Mouse (Mus musculus): ENCODE measurements around the gene Nckap5.
A peak's percentile ranks its signal among the peaks of the same experiment; 100 is the strongest.

The Nckap5 gene

GRCm38 (mm10) chr1:125967671-125968070 lies 862.9 kb downstream of the Nckap5 start:
- DNase-seq: no peak

GRCm38 (mm10) chr1:125951026-125951425 lies 879.6 kb downstream of the Nckap5 start:
- no peak for DNase-seq

GRCm38 (mm10) chr1:125949076-125949475 lies 881.5 kb downstream of the Nckap5 start:
- DNase-seq: no peak

GRCm38 (mm10) chr1:125945136-125945535 lies 885.5 kb downstream of the Nckap5 start:
- DNase-seq: no peak

DNA sequence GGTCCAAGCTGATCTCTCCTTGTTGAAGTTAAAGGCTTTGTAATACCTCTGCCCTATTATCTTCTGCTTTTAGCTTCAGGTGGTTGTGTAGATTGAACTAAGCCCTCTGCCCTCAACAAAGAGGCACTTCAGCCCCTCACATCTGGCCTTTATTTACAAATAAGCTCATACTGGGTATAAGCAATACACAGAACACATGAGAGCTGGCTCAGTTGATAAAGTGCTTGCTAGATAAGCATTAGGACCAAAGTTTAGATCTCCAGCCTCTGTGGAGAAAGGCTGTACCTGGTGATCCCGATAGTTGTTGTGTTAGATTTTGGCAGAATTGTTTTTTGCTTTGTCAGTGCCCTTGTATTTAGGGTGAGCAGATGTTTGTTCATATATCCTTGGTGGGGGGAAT lies 887.3 kb downstream of the Nckap5 start:
- no peak for DNase-seq

- no peak for DNase-seq
Measured at GRCm38 (mm10) chr1:125925486-125925885, 905.1 kb downstream of the Nckap5 start.

GRCm38 (mm10) chr1:125923062-125923461 lies 907.5 kb downstream of the Nckap5 start:
- no peak for DNase-seq

- no peak for DNase-seq
Measured at GRCm38 (mm10) chr1:125920696-125921095, 909.9 kb downstream of the Nckap5 start.

DNA sequence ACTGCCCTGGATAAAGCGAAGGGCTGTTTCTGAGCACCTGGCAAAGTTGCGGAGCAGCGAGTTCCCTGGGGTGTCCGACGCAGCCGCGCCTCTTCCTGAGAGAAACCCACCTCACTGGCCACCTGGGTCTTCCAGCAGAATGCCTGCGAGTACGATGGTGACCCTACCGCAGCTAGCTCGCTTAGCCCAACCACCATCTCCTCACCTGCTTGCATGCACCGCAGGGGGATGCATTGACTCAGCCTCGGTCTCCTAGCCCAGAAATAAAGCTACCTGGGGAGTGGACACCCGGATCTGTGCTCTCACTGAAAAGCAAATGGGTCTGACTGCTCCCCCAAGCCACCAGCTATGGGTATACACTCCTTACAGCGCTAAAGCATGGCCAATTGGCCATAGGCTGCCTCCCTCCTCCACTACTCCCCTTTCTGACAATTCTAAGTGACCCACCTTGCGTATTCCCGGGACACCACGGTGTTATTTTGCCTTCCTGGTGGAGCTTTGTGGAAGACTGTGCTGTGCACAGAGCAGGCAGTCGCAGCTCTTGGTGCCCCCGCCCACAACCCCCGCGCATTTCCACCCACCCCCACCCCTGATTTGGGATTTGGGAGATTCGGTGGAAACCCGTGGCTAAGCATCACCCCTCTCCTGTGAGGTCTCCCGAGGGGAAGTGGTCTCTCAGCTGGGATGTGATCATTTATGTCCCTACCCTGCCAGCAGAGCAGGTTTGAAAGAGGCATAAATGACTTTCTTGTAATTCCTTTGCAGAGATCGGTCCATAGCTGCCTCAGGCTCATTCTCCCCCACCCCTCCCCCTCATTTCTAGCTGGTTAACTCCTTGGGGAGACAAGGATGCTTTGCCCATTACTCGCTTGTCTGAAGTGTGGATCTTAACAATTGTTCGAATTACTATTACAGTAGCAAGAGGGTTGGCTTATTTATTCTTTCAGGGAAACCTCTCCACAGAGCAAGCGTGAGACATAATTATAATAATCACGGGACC lies 917.7 kb downstream of the Nckap5 start, which contains the start of gene Lypd1:
TSS of gene Lypd1 (minus strand) at position 501 of the 1,000 bp plus-strand sequence.
- DNase-seq: no peak

- peak; percentile 8 for DNase-seq
Measured at GRCm38 (mm10) chr1:125911901-125912445, 918.6 kb downstream of the Nckap5 start.

DNA sequence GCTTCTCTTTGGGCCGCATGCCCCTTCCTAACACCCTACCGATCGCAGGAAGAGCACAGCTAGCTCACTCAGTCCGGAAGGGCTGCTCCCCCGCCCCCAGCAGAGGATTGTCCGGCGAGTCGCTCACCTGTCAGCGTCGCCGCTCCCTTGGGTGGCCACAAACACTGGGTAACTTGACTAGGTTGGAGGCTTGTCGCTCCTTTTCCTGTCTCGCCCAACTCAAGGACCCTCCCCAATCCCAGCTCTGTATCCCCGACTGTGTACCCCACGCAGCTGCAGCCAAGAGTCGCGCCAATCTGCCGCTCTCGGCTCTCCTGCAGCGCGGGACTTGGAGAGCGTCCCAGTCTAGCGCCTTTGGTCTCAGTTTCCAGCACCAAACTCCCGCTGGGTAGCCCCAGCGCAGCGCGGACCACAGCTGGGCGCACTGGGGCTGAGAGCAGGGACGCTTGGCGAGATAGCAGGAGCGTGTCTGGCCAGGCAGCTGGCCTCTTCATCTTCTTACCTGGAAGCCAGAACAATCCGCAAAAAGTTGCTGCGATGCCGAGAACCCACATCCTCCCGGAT lies 919.2 kb downstream of the Nckap5 start:
- DNase-seq: peak; percentile 9

GRCm38 (mm10) chr1:125910871-125911265 lies 919.7 kb downstream of the Nckap5 start:
- DNase-seq: no peak

- DNase-seq: no peak
Measured at GRCm38 (mm10) chr1:125910211-125910870, 920.3 kb downstream of the Nckap5 start.

- DNase-seq: no peak
Measured at GRCm38 (mm10) chr1:125893158-125893557, 937.4 kb downstream of the Nckap5 start.

GRCm38 (mm10) chr1:125870056-125870455 lies 960.5 kb downstream of the Nckap5 start:
- DNase-seq: no peak
